Mouse (Mus musculus): ENCODE measurements at regions not wholly inside any gene's neighbourhood (a gene's known extent, or its start where the extent isn't known, plus 50 kb on each side); places are given as distances from the start of the nearest gene placed in this dataset.

- DNase-seq (ENCODE audit: low read depth, low spot score): no peak
Measured at GRCm38 (mm10) chr14:82065173-82065572, 2081.3 kb downstream of the Olfm4 start.

- no peak for DNase-seq (ENCODE audit: low read depth, low spot score)
Measured at GRCm38 (mm10) chr14:82101643-82102042, 2117.8 kb downstream of the Olfm4 start.

- no peak for DNase-seq (ENCODE audit: low read depth, low spot score)
Measured at GRCm38 (mm10) chr14:82112851-82113250, 2129.0 kb downstream of the Olfm4 start.

GRCm38 (mm10) chr14:82148827-82149498, 2165.1 kb downstream of the Olfm4 start:
- DNase-seq (ENCODE audit: low read depth, low spot score): no peak

GRCm38 (mm10) chr14:82185334-82185733, 2201.5 kb downstream of the Olfm4 start:
- no peak for DNase-seq (ENCODE audit: low read depth, low spot score)

- no peak for DNase-seq (ENCODE audit: low read depth, low spot score)
Measured at GRCm38 (mm10) chr14:82210402-82210801, 2226.5 kb downstream of the Olfm4 start.

GRCm38 (mm10) chr14:82228522-82228921, 2214.8 kb upstream of the Pcdh17 start:
- no peak for DNase-seq (ENCODE audit: low read depth, low spot score)

GRCm38 (mm10) chr14:82236238-82236637, 2207.1 kb upstream of the Pcdh17 start:
- DNase-seq (ENCODE audit: low read depth, low spot score): peak; percentile 5

GRCm38 (mm10) chr14:82243321-82243720, 2200.0 kb upstream of the Pcdh17 start:
- DNase-seq (ENCODE audit: low read depth, low spot score): no peak

- no peak for DNase-seq (ENCODE audit: low read depth, low spot score)
Measured at GRCm38 (mm10) chr14:82244891-82245290, 2198.5 kb upstream of the Pcdh17 start.
